Mouse (Mus musculus): ENCODE results near the gene Pou3f1. TPM values are rescaled to one million over a fixed set of nuclear protein-coding genes. Genes with fewer than 3 reads are reported as not detected.

Gene Pou3f1
- polyA plus RNA-seq, 1 experiment from 2014 or later = 24.2 TPM

DNA sequence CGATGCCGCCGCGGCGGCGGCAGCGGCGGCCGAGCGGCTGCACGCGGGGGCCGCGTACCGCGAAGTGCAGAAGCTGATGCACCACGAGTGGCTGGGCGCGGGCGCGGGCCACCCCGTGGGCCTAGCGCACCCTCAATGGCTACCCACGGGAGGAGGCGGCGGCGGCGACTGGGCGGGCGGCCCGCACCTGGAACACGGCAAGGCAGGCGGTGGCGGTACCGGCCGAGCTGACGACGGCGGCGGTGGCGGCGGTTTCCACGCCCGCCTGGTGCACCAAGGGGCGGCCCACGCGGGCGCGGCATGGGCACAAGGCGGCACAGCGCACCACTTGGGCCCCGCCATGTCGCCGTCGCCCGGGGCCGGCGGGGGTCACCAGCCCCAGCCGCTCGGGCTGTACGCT, 1.2 kb downstream of the Pou3f1 start:
- Histone ChIP-seq H3K4me1 (peaks cover 53% of the 10 kb centered on the region), H3K27me3 (peaks cover 83% of the 10 kb centered on the region), H3K27ac (peak overlapping the region; percentile 24), H3K4me3 (peak overlapping the region; percentile 62), H3K9ac (peak overlapping the region; percentile 67), H3K36me3 (no peaks in the 10 kb centered on the region), H3K9me3 (replicated peaks) (no peaks in the 10 kb centered on the region), H3K4me2 (replicated peaks) (peak overlapping the region; percentile 96)
- peak; percentile 24 for ATAC-seq (ENCODE audit: low FRiP score)
- WGBS = 2% methylated on average over 42 of the region's 61 CpGs

- H3K9ac ChIP-seq = peak overlapping the region; percentile 67
- peaks cover 47% of the 10 kb centered on the region for H3K4me1 ChIP-seq
- peaks cover 80% of the 10 kb centered on the region for H3K27me3 ChIP-seq
- H3K4me3 ChIP-seq = peak overlapping the region; percentile 62
- H3K36me3 ChIP-seq = no peaks in the 10 kb centered on the region
- ATAC-seq (ENCODE audit: low FRiP score) = no peak
- H3K27ac ChIP-seq = peak overlapping the region; percentile 24; the same call in 1 of the 2 replicates
- WGBS = under 1% methylated on average over 39 of the region's 39 CpGs
- H3K9me3 ChIP-seq (replicated peaks) = no peaks in the 10 kb centered on the region
- peak overlapping the region; percentile 96 for H3K4me2 ChIP-seq (replicated peaks)
Observed at GRCm38 (mm10) chr4:124658412-124658851, 1.8 kb downstream of the Pou3f1 start.

DNA sequence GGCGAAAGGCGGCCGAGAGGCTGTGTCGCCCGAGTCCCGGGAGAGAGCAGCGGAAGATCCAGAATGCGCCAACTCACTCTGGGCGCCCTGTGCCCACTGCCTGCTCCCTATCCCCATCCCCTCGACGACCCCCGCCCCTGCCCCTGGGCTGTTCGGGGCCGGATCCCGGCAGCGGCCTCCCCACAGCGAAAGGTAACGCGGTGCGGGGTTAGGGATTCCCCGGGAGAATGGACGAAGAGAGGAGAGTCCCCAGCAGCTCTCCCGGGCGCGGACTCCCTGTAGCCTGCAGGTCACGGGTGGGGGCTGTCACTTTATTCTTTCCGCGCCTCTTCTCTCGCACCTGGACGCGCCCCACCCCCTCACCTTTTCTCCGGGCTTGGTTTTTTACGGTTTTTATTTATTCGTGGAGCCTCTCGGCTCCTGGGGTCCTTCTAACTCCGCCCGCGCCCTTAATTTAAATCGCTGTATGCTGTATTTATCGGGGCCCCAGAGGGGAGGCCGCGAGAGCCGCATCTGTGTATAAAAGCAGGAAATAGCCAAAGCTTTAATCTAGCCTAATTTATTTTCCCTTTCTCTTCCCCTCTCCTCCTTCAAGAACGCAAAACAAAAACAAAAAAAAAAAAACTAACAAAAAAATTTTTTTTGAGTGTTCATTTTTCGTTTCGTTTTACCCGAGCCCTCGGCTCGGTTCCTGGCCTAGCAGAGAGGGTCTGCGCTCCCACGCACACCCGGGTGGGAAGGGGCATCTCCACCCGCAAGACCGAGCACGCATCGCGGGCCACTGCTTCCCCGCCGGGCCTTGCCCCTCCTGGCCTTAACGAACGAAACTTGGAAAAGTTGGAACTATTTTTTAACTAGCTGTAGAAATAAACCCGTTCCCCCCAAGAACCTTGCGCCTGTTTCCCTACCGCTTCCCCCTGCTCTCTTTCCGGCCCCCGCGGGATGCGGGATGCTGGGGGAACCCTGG, 2.9 kb downstream of the Pou3f1 start:
- Histone ChIP-seq H3K4me1 (peaks cover 53% of the 10 kb centered on the region), H3K9me3 (replicated peaks) (no peaks in the 10 kb centered on the region), H3K4me2 (replicated peaks) (peak overlapping the region; percentile 96), H3K27ac (peak overlapping the region; percentile 67), H3K4me3 (peak overlapping the region; percentile 62), H3K9ac (peak overlapping the region; percentile 67), H3K27me3 (peaks cover 77% of the 10 kb centered on the region), H3K36me3 (no peaks in the 10 kb centered on the region)
- WGBS = under 1% methylated on average over 64 of the region's 68 CpGs
- ATAC-seq (ENCODE audit: low FRiP score) = no peak

- no peak for ATAC-seq (ENCODE audit: low FRiP score)
- Histone ChIP-seq H3K9ac (no peak overlapping the region; the same call in 1 of the 2 replicates), H3K9me3 (replicated peaks) (no peaks in the 10 kb centered on the region), H3K36me3 (no peaks in the 10 kb centered on the region), H3K27me3 (peaks cover 77% of the 10 kb centered on the region), H3K4me2 (replicated peaks) (peak overlapping the region; percentile 96), H3K4me1 (peaks cover 54% of the 10 kb centered on the region), H3K4me3 (peak overlapping the region; percentile 22), H3K27ac (no peak overlapping the region)
- 45% methylated on average over 3 of the region's 3 CpGs for WGBS
Observed at GRCm38 (mm10) chr4:124660603-124661002, 4.0 kb downstream of the Pou3f1 start.

GRCm38 (mm10) chr4:124663034-124663433, 6.4 kb downstream of the Pou3f1 start:
- Histone ChIP-seq H3K4me1 (peaks cover 47% of the 10 kb centered on the region), H3K27me3 (peaks cover 75% of the 10 kb centered on the region), H3K9me3 (replicated peaks) (no peaks in the 10 kb centered on the region), H3K4me3 (no peak overlapping the region), H3K36me3 (no peaks in the 10 kb centered on the region), H3K9ac (no peak overlapping the region), H3K27ac (no peak overlapping the region), H3K4me2 (replicated peaks) (no peak overlapping the region)
- 59% methylated on average over 3 of the region's 3 CpGs for WGBS
- ATAC-seq (ENCODE audit: low FRiP score) = no peak

GRCm38 (mm10) chr4:124664185-124664584, 7.6 kb downstream of the Pou3f1 start:
- no peaks in the 10 kb centered on the region for H3K36me3 ChIP-seq
- peak overlapping the region; percentile 30; the same call in 1 of the 2 replicates for H3K27ac ChIP-seq
- no peak overlapping the region for H3K4me3 ChIP-seq
- 0 out of 2 replicates have a peak overlapping the region, but pooled peaks have one; percentile 17 for H3K4me2 ChIP-seq (replicated peaks)
- H3K9ac ChIP-seq = no peak overlapping the region
- peaks cover 70% of the 10 kb centered on the region for H3K27me3 ChIP-seq
- ATAC-seq (ENCODE audit: low FRiP score) = no peak
- peaks cover 46% of the 10 kb centered on the region for H3K4me1 ChIP-seq
- 54% methylated on average over 9 of the region's 9 CpGs for whole genome bisulfite sequencing
- no peaks in the 10 kb centered on the region for H3K9me3 ChIP-seq (replicated peaks)

DNA sequence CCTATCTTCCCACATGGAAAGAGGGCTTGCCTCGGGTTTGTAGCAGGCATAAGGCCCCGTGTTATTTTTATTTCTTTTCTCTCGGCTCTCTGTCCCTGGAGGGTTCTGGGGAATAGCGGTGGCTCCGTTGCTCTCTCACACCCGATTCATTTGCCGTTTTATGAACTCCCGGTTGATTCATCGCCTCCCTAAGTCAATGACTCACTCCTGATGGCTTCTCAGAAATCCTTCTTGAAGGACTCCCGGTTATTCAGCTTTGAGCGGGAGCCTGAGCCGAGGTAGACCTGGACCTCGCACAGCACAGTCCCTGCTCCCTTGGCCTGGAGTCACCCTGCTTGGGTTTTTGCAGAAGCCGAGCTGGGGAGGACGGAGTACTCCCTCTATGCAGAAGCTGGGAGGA, 8.0 kb downstream of the Pou3f1 start:
- Histone ChIP-seq H3K4me1 (peaks cover 43% of the 10 kb centered on the region), H3K36me3 (no peaks in the 10 kb centered on the region), H3K4me2 (replicated peaks) (0 out of 2 replicates have a peak overlapping the region, but pooled peaks have one; percentile 17), H3K27ac (peak overlapping the region; percentile 30; the same call in 1 of the 2 replicates), H3K27me3 (peaks cover 66% of the 10 kb centered on the region), H3K9ac (no peak overlapping the region), H3K9me3 (replicated peaks) (no peaks in the 10 kb centered on the region), H3K4me3 (no peak overlapping the region)
- WGBS = 62% methylated on average over 15 of the region's 15 CpGs
- ATAC-seq (ENCODE audit: low FRiP score) = no peak

GRCm38 (mm10) chr4:124667476-124668033, 10.9 kb downstream of the Pou3f1 start:
- Histone ChIP-seq H3K4me3 (no peak overlapping the region), H3K9me3 (replicated peaks) (no peaks in the 10 kb centered on the region), H3K4me2 (replicated peaks) (peak overlapping the region; percentile 30), H3K27ac (peak overlapping the region; percentile 86), H3K36me3 (no peaks in the 10 kb centered on the region), H3K27me3 (peaks cover 63% of the 10 kb centered on the region), H3K4me1 (peaks cover 51% of the 10 kb centered on the region), H3K9ac (peak overlapping the region; percentile 38; the same call in 1 of the 2 replicates)
- ATAC-seq (ENCODE audit: low FRiP score) = peak; percentile 30
- WGBS = 19% methylated on average over 14 of the region's 14 CpGs

DNA sequence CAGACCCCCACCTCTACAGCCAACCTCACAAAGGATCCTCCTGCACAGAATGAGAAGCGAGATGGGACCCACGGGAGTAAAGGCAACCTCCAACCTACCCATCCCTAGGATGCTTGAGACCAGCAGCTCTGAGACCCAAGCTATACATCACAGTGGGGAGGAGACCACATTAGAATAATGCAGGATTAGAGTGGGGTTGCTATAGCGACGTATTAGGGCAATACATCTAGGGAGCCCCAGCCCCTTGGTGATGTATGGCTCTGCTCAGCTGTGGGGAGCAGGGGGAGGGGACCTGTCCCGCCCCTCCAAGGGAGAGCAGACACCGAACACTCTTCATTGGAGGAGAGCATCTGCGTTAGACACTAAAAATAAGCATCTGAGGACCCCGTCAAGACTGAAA, 11.5 kb downstream of the Pou3f1 start:
- peaks cover 56% of the 10 kb centered on the region for H3K4me1 ChIP-seq
- H3K27me3 ChIP-seq = peaks cover 60% of the 10 kb centered on the region
- H3K9ac ChIP-seq = no peak overlapping the region
- H3K36me3 ChIP-seq = no peaks in the 10 kb centered on the region
- peak overlapping the region; percentile 30 for H3K4me2 ChIP-seq (replicated peaks)
- no peak overlapping the region for H3K4me3 ChIP-seq
- H3K27ac ChIP-seq = peak overlapping the region; percentile 86
- WGBS = 16% methylated on average over 8 of the region's 8 CpGs
- peak; percentile 82 for ATAC-seq (ENCODE audit: low FRiP score)
- H3K9me3 ChIP-seq (replicated peaks) = no peaks in the 10 kb centered on the region

GRCm38 (mm10) chr4:124670232-124670631, 13.6 kb downstream of the Pou3f1 start:
- WGBS = 55% methylated on average over 8 of the region's 8 CpGs
- no peak overlapping the region for H3K4me2 ChIP-seq (replicated peaks)
- no peak overlapping the region for H3K4me3 ChIP-seq
- H3K9me3 ChIP-seq (replicated peaks) = no peaks in the 10 kb centered on the region
- no peak overlapping the region for H3K27ac ChIP-seq
- no peaks in the 10 kb centered on the region for H3K36me3 ChIP-seq
- peaks cover 52% of the 10 kb centered on the region for H3K27me3 ChIP-seq
- no peak for ATAC-seq (ENCODE audit: low FRiP score)
- H3K9ac ChIP-seq = no peak overlapping the region
- peaks cover 61% of the 10 kb centered on the region for H3K4me1 ChIP-seq

GRCm38 (mm10) chr4:124671583-124671982, 15.0 kb downstream of the Pou3f1 start:
- H3K9me3 ChIP-seq (replicated peaks) = no peaks in the 10 kb centered on the region
- H3K4me1 ChIP-seq = peaks cover 61% of the 10 kb centered on the region
- H3K27me3 ChIP-seq = peaks cover 46% of the 10 kb centered on the region
- H3K9ac ChIP-seq = no peak overlapping the region
- peak overlapping the region; percentile 51; the same call in 1 of the 2 replicates for H3K4me2 ChIP-seq (replicated peaks)
- no peaks in the 10 kb centered on the region for H3K36me3 ChIP-seq
- ATAC-seq (ENCODE audit: low FRiP score) = no peak
- peak overlapping the region; percentile 56 for H3K27ac ChIP-seq
- no peak overlapping the region for H3K4me3 ChIP-seq
- WGBS = 26% methylated on average over 7 of the region's 7 CpGs
